Mouse (Mus musculus): ENCODE data around the gene Ufsp2. TPM values are rescaled to one million over a fixed set of nuclear protein-coding genes. Genes with fewer than 3 reads are reported as not detected.

Ufsp2 gene
- 29.4 TPM for polyA plus RNA-seq (2014; fragmentation: Illumina TruSeq; extraction: RNeasy Lipid Tissue Mini Kit (QIAGEN cat#74804); ENCODE audit: low read depth, low replicate concordance)

GRCm38 (mm10) chr8:45975126-45975836 lies at the start of gene Ufsp2, which contains the start of gene 1700029J07Rik:
Gene Ufsp2, plus strand, starts transcription at chr8:45975528.
Gene 1700029J07Rik, minus strand, starts transcription at chr8:45975252.

GRCm38 (mm10) chr8:45934582-45935014 lies 40.7 kb upstream of the Ufsp2 start, which contains the start of gene Ccdc110:
Gene Ccdc110, plus strand, starts transcription at chr8:45934619.

GRCm38 (mm10) chr8:45999138-45999783 lies 23.9 kb downstream of the Ufsp2 start, which contains the start of gene Lrp2bp:
Gene Lrp2bp, plus strand, starts transcription at chr8:45999303.

GRCm38 (mm10) chr8:46005596-46005995 lies 30.3 kb downstream of the Ufsp2 start, which contains the start of gene Ankrd37:
Gene Ankrd37, minus strand, starts transcription at chr8:46005707.

Other genes starting within 250 kb of the Ufsp2 start
- gene Pdlim3, start 90.1 kb upstream of the Ufsp2 start, polyA plus RNA-seq (2014; fragmentation: Illumina TruSeq; extraction: RNeasy Lipid Tissue Mini Kit (QIAGEN cat#74804); ENCODE audit: low read depth, low replicate concordance), result 39.2 TPM
- gene Ccdc110, start 40.9 kb upstream of the Ufsp2 start, polyA plus RNA-seq (2014; fragmentation: Illumina TruSeq; extraction: RNeasy Lipid Tissue Mini Kit (QIAGEN cat#74804); ENCODE audit: low read depth, low replicate concordance), result not detected
- 4.0 TPM for gene 1700029J07Rik, start 276 bp upstream of the Ufsp2 start, polyA plus RNA-seq (2014; fragmentation: Illumina TruSeq; extraction: RNeasy Lipid Tissue Mini Kit (QIAGEN cat#74804); ENCODE audit: low read depth, low replicate concordance)
- gene Lrp2bp, start 23.8 kb downstream of the Ufsp2 start, polyA plus RNA-seq (2014; fragmentation: Illumina TruSeq; extraction: RNeasy Lipid Tissue Mini Kit (QIAGEN cat#74804); ENCODE audit: low read depth, low replicate concordance), result 1.8 TPM
- 12.3 TPM for gene Ankrd37, start 30.2 kb downstream of the Ufsp2 start, polyA plus RNA-seq (2014; fragmentation: Illumina TruSeq; extraction: RNeasy Lipid Tissue Mini Kit (QIAGEN cat#74804); ENCODE audit: low read depth, low replicate concordance)
- gene Cfap97, start 176.2 kb downstream of the Ufsp2 start, polyA plus RNA-seq (2014; fragmentation: Illumina TruSeq; extraction: RNeasy Lipid Tissue Mini Kit (QIAGEN cat#74804); ENCODE audit: low read depth, low replicate concordance), result 10.7 TPM
- gene Snx25, start 176.6 kb downstream of the Ufsp2 start, polyA plus RNA-seq (2014; fragmentation: Illumina TruSeq; extraction: RNeasy Lipid Tissue Mini Kit (QIAGEN cat#74804); ENCODE audit: low read depth, low replicate concordance), result 11.2 TPM
- 4,924 TPM for gene Slc25a4, start 235.8 kb downstream of the Ufsp2 start, polyA plus RNA-seq (2014; fragmentation: Illumina TruSeq; extraction: RNeasy Lipid Tissue Mini Kit (QIAGEN cat#74804); ENCODE audit: low read depth, low replicate concordance)

All from heart, adult 10 weeks (tissue).